Mouse (Mus musculus) embryo, embryonic 11 days (tissue): ENCODE data around the gene Zfp995.
"Not testable (repeated sequence)": the region's sequence is repeated elsewhere in the genome, so short reads cannot be mapped to it uniquely, and the experiment has no call there.

Experiments
- DNase-seq: peaks from one replicate; pipeline ENCODE4 v3.0.0-alpha.2; 2015

The Zfp995 gene

GRCm38 (mm10) chr17:21909456-21910052 lies at the start of gene Zfp995:
Gene Zfp995 (minus strand): TSS chr17:21909926.
- peak; percentile 78 for DNase-seq

GRCm38 (mm10) chr17:21909039-21909438 lies 687 bp downstream of the Zfp995 start:
- no peak for DNase-seq

GRCm38 (mm10) chr17:21871256-21871655 lies 38.5 kb downstream of the Zfp995 start:
- DNase-seq: no peak

- DNase-seq: not testable (repeated sequence)
Measured at GRCm38 (mm10) chr17:21846322-21846582, 63.5 kb downstream of the Zfp995 start.

- peak; percentile 93 for DNase-seq
Measured at GRCm38 (mm10) chr17:21845545-21846321, 64.0 kb downstream of the Zfp995 start, which contains the start of gene Zfp820. Gene Zfp820 (minus strand): TSS chr17:21845772.

- DNase-seq: no peak
Measured at GRCm38 (mm10) chr17:21838510-21838909, 71.2 kb downstream of the Zfp995 start.
